Mouse (Mus musculus) thymus, adult 2 months (tissue): ENCODE results near the gene Cacna1c.

Source experiments
- CTCF ChIP-seq: fragments of 200-500 bp; IDR thresholded peaks from 2 replicates; pipeline ENCODE4 v1.5.1; 2012; ENCODE audit warnings: mild to moderate bottlenecking, control low read depth, low read length, moderate library complexity, borderline replicate concordance; ENCODE audit not compliant: control insufficient read depth, poor library complexity, insufficient read depth; ENCODE audit errors: extremely low read depth
- POLR2A ChIP-seq: fragments of 200-500 bp; IDR thresholded peaks from 2 replicates; pipeline ENCODE4 v1.6.1; 2012; ENCODE audit warnings: mild to moderate bottlenecking, low read length, control low read depth, moderate library complexity; ENCODE audit not compliant: control insufficient read depth, poor library complexity, insufficient read depth; ENCODE audit errors: extremely low read depth

DNA sequence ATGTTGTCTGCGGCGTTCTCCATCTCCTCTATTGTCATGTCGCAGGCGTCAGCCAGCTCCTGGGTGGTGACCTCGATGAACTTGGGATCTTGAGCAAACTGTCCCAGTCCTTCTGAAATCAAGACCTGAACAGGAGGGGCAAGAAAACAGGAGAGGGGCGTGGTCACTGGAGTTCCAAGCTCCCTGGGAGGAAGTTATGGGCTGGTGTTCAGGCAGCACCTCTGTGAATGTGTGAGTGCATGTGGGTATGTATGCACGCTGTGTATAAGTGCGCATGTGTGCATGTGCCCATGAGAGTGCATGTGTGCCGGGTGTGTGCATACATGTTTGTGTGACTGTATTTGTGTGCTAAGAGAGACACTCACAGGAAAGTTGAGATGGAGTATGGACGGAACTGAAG, 602.1 kb downstream of the Cacna1c start:
- TF ChIP-seq POLR2A: no peak
- TF ChIP-seq CTCF: no peak
